Mouse (Mus musculus) inflammation-experienced regulatory T-cells (primary cell): ENCODE measurements around the gene Fbxl8. TPM values are rescaled to one million over a fixed set of nuclear protein-coding genes. Genes with fewer than 3 reads are reported as not detected.

Experiments
- polyA plus RNA-seq, 2 experiments: library from polyadenylated mRNA; unstranded; fragments of 100-300 nt; shearing (Covaris generic); gene quantifications; one replicate each; pipeline ENCODE4 v1.2.1; 2017

Fbxl8 gene
- polyA plus RNA-seq, result 10 to 100 TPM; 23.3 to 29.8 TPM

DNA sequence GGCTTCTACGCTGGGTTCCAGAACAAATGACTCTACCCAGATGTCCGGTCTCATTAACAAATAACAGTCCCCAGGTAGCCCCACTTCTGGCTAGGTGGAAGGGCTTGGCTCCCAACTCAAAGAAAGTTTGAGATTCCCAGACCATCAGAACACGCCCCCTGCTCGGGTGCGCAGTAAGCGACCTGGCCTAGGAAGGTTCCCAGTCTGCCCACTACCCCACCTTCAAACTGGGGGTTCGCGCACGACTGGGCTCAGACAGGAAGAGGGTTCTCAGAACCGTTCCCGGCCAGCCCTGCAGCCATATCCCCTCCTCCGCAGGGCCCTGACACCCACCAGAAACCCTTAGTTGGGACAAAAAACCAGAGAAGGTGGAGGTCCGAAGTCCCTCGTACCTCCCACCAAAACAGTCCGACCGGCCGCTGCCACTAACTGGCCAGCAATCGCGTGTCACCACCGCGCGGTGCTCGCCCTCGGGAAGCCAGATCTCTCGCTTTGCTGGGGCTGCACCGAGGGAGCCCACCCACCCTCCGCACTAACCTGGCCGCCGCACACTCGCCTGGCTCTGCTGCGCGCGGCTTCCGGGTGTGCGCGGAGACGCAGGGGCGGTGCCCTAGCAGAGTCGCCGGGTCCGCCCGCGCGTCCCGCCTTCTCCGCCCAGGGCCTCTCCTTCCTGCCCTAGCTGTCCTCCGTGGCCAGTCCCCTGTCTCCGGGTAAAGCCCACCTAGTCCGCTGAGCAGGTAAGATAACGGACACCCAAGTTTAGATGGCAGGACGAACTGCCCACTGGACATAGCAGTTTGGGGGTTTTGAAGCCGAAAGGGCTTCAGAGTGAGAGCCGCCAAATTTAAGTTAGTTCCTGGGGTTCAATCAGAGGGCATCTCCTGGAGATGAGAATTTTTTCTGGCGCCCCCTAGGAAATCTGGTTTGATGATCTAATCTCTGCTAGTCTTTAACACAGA is at the start of gene Fbxl8, which contains the start of gene Tradd:
TSS of gene Fbxl8 (plus strand) at position 625 of the 959 bp plus-strand sequence.
TSS of gene Tradd (minus strand) at position 586 of the 959 bp plus-strand sequence.

GRCm38 (mm10) chr8:105224413-105225271 is 39.8 kb upstream of the Fbxl8 start, which contains the start of gene D230025D16Rik:
Gene D230025D16Rik (plus strand): TSS chr8:105225145.

DNA sequence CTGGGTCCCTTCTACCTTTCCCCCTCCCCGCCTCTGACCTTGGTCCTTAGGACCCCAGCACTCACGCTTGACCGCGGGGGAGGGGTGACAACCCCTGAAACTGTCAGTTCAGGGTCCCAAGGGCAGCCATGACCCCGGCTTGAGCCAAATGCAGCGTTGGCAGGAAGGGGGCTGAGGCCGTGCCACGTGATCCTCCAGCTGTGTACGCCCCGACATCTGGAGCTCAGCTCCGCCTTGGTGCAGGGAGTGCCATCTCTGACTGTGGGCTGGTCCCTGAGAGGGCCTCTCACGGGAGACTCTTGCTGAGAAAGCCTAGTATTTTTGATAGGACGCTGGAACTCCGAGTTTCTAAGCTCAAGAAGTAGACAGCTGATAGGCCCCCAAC is 9.5 kb upstream of the Fbxl8 start, which contains the start of gene B3gnt9:
TSS of gene B3gnt9 (minus strand) at position 188 of the 385 bp plus-strand sequence.

DNA sequence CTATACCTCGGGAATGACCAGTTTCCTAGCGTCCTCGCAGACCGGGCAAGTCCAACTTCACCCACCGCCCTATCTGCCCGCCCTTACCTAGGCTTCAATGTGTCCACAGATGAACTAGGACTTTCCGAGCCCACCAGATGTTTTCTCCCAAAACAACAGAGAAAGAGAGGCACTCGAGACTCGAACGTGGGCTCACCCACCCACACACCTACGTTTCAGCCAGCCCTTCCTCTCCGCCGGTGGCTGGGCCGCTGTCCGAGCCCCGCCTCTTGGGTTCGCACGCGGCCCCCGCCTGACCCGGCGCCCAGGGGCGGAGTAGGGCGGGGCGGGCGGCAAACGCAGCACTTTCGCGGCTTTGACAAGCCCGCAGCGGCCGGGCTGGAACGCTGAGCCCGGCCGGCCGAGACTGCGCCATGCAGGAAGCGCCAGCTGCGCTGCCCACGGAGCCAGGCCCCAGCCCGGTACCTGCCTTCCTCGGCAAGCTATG is 5.1 kb downstream of the Fbxl8 start, which contains the start of gene Hsf4:
TSS of gene Hsf4 (plus strand) at position 341 of the 487 bp plus-strand sequence.

GRCm38 (mm10) chr8:105275840-105276239 is 11.4 kb downstream of the Fbxl8 start, which contains the start of gene Nol3:
Gene Nol3 (plus strand): TSS chr8:105276140.

DNA sequence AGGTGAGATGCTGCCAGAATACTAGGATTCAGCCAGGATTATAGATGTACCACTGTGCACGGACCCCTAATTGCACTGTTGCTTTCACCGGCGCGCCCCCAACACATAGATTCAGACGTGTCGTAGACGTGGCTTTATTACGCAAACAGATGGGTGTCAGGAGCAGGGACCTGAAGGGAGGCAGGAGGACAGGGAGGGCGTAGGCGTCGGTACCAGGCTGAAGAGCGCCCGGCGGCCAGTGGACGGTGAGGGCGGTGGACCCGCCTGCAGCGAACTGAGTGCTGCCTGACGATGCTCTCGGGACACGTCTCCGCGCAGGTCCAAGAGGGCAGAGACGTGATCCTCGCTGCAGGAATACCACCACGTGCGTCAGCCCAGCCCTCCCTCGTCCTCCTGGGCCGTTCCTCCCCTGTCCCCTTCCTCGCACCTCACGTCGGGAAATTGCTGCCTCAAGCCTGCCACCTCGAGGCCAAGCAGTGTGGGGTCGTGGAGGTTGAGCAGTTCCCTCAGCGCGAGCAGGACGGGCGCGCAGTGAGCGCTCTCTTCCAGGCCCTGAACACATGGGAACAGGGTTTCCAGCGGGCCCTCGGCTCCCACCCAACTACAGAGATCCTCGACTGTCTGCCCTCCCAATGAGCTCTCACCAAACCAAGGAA is 25.5 kb downstream of the Fbxl8 start, which contains the start of gene 4931428F04Rik:
TSS of gene 4931428F04Rik (minus strand) at position 60 of the 656 bp plus-strand sequence.

GRCm38 (mm10) chr8:105295895-105296573 is 31.6 kb downstream of the Fbxl8 start, which contains the start of gene Exoc3l:
Gene Exoc3l (minus strand): TSS chr8:105296101.

DNA sequence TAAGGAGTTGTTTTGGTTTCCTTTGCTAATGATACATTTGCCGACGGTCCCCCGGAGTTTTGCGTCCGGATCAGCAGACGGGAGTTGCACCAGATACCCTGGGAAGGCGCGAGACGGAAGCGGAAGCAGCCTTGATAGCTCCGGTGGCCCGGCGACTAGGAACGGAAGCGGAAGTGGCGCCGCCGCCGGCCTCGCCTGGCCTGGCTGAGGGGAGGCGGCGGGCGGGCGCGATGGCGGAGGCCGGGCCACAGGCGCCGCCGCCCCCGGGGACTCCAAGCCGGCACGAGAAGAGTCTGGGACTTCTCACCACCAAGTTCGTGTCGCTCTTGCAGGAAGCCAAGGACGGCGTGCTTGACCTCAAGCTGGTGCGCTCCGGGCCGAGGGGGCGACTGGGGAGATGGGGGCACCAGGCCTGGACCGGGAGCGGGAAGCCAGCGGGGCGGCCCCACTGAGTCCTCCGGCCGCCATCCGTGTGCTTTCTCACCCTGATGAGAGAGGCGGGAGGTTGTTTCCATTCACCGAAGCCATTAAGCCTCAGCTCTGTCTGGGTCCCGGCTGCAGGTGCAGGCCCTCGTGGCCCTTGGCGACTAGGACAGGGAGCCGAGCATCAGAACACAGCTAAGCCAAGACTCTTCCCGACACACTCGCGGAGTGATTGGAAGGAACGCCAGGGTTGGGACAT is 33.2 kb downstream of the Fbxl8 start, which contains the start of gene E2f4:
TSS of gene E2f4 (plus strand) at position 153 of the 682 bp plus-strand sequence.

DNA sequence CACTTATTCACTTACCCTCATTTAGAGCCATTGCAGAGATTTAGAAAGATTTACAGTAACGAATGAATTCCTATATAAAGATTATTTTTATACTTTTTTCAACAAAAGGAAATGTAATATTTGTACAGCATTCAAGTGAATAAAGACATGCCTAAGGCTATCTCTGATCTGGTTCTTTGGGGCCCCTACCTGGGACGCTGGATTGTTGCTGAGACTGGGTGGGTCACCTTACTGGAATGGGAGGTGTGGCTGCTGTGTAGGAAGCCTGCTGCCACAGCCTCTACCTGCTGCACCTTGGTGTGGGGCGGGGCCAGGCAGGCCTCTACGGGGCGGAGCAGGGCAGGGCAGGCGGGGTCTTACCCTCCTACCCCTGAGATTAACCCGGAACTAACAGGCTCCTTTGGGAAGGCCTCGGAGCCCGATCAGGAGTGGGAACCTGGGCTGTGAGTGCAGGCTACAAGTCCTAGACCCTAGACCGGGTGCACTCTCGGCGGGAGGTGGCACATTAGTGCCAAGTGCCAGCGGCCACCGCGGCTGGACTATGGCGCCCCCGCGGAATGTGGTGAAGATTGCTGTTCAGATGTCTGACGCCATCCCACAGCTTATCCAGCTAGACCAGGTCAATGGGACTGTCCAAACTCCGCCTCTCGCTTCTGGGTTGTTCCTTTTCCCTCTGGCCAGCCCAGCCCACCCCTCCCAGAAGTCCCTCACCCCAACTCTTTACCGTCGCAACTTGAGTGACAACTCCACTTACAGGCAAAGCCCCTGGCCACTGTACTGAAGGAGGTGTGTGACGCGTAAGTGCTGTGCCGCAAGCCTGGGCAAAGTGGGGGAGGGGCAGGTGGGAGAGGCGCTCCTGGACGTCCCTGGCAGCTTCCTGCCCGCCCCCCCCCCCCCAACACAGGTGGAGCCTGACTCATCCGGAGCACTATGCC is 41.0 kb downstream of the Fbxl8 start, which contains the start of gene Elmo3:
TSS of gene Elmo3 (plus strand) at position 391 of the 935 bp plus-strand sequence.

Other genes starting within 250 kb of the Fbxl8 start
- under 1 TPM in 1 of 2 experiments, not detected in 1; 0.36 TPM for gene Ces3a, start 216.0 kb upstream of the Fbxl8 start, polyA plus RNA-seq
- gene Ces3b, start 180.9 kb upstream of the Fbxl8 start, polyA plus RNA-seq, result under 1 TPM; 0.12 to 0.49 TPM
- gene Ces4a, start 132.8 kb upstream of the Fbxl8 start, polyA plus RNA-seq, result 1 to 10 TPM in 1 of 2 experiments, under 1 TPM in 1; 0.31 to 1.2 TPM
- 100 to 1,000 TPM; 106 to 136 TPM for gene Cbfb, start 94.0 kb upstream of the Fbxl8 start, polyA plus RNA-seq
- 10 to 100 TPM; 26.1 to 30.7 TPM for gene D230025D16Rik, start 39.5 kb upstream of the Fbxl8 start, polyA plus RNA-seq
- 1 to 10 TPM; 1.7 to 2.5 TPM for gene B3gnt9, start 9.5 kb upstream of the Fbxl8 start, polyA plus RNA-seq
- gene Tradd, start within 50 bp of the Fbxl8 start, polyA plus RNA-seq, result 10 to 100 TPM; 66.5 to 74.3 TPM
- gene Hsf4, start 5.2 kb downstream of the Fbxl8 start, polyA plus RNA-seq, result 1 to 10 TPM in 1 of 2 experiments, under 1 TPM in 1; 0.88 to 1.1 TPM
- gene Nol3, start 11.5 kb downstream of the Fbxl8 start, polyA plus RNA-seq, result 1 to 10 TPM in 1 of 2 experiments, not detected in 1; 1.6 TPM
- gene 4931428F04Rik, start 25.2 kb downstream of the Fbxl8 start, polyA plus RNA-seq, result 1 to 10 TPM; 1.9 to 4.2 TPM
- gene Exoc3l, start 31.5 kb downstream of the Fbxl8 start, polyA plus RNA-seq, result 1 to 10 TPM; 2.0 to 2.1 TPM
- gene E2f4, start 33.0 kb downstream of the Fbxl8 start, polyA plus RNA-seq, result 100 to 1,000 TPM; 150 to 169 TPM
- gene Elmo3, start 41.0 kb downstream of the Fbxl8 start, polyA plus RNA-seq, result 10 to 100 TPM in 1 of 2 experiments, 1 to 10 TPM in 1; 7.2 to 14.4 TPM
- gene Lrrc29, start 61.6 kb downstream of the Fbxl8 start, polyA plus RNA-seq, result 1 to 10 TPM; 1.9 to 2.7 TPM
- gene Tmem208, start 61.7 kb downstream of the Fbxl8 start, polyA plus RNA-seq, result 100 to 1,000 TPM; 128 to 130 TPM
- 1 to 10 TPM; 1.0 to 1.8 TPM for gene Fhod1, start 83.3 kb downstream of the Fbxl8 start, polyA plus RNA-seq
- gene Slc9a5, start 84.2 kb downstream of the Fbxl8 start, polyA plus RNA-seq, result under 1 TPM; 0.28 to 0.60 TPM
- gene Plekhg4, start 108.6 kb downstream of the Fbxl8 start, polyA plus RNA-seq, result 1 to 10 TPM in 1 of 2 experiments, not detected in 1; 1.1 TPM
- gene Kctd19, start 148.9 kb downstream of the Fbxl8 start, polyA plus RNA-seq, result 1 to 10 TPM in 1 of 2 experiments, under 1 TPM in 1; 0.65 to 1.3 TPM
- gene Lrrc36, start 148.9 kb downstream of the Fbxl8 start, polyA plus RNA-seq, result under 1 TPM in 1 of 2 experiments, not detected in 1; 0.53 TPM
- gene Tppp3, start 206.9 kb downstream of the Fbxl8 start, polyA plus RNA-seq, result under 1 TPM in 1 of 2 experiments, not detected in 1; 0.64 TPM
- 1 to 10 TPM; 4.3 to 6.1 TPM for gene Zdhhc1, start 232.3 kb downstream of the Fbxl8 start, polyA plus RNA-seq